Mouse (Mus musculus): ENCODE results near the gene Rhoc. TPM values are rescaled to one million over a fixed set of nuclear protein-coding genes. Genes with fewer than 3 reads are reported as not detected.

The Rhoc gene
- polyA plus RNA-seq (2012; rRNA removed), result 14.2 and 14.4 TPM in 2 replicates

GRCm38 (mm10) chr3:104788075-104788474 is at the start of gene Rhoc:
Gene Rhoc, plus strand, starts transcription at chr3:104788375.

GRCm38 (mm10) chr3:104780561-104781420 is 7.4 kb upstream of the Rhoc start, which contains the start of gene Ppm1j:
Gene Ppm1j, plus strand, starts transcription at chr3:104781056.

GRCm38 (mm10) chr3:104781471-104781903 is 6.7 kb upstream of the Rhoc start, which contains the start of gene Fam19a3:
Gene Fam19a3, minus strand, starts transcription at chr3:104781840.

DNA sequence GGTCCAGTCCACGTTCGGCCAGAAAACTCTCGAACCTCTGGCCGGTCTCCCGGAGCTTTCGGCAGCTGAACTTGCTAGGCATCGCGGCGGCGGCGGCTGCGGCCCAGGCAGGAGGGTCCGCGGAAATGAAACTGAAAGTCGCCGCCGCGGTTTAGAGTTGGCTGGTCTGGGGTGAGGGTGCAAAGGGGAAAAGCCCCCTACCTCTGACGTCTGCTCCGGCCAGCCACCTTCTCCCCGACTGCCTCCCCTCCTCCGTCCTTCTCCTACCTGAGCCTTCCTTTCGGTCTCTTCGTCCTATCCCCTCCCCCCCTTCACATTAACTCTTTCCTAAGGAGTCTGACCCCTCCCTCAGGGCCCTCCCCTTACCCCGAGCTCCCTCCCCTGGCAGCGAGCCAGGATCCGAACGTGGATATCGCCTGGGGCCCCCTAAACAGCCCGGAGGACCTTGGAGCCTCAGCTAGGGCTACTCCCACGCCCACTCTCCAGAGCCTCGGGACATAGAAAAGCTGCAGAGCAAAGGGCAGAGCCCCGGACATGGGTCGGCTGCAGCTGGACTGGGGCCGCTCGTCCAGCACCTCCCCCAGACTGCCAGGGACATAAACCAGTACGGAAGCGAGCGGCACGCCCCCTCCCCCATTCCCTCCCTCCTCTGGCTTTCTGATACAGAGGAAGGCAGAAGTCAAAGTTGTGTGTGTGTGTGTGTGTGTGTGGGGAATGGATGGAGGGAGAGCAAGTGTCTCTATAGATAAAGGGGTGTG is 30.0 kb downstream of the Rhoc start, which contains the start of gene Mov10:
Gene Mov10 (minus strand): TSS at position 573 of the 758 bp plus-strand sequence.

Other genes starting within 250 kb of the Rhoc start
- gene Slc16a1, start 149.7 kb upstream of the Rhoc start, polyA plus RNA-seq (2012; rRNA removed), result 35.7 and 46.3 TPM in 2 replicates
- gene Ppm1j, start 7.3 kb upstream of the Rhoc start, polyA plus RNA-seq (2012; rRNA removed), result 0.29 and 0.48 TPM in 2 replicates
- gene Fam19a3, start 6.5 kb upstream of the Rhoc start, polyA plus RNA-seq (2012; rRNA removed), result 0.02 TPM in 2 replicates
- 7.3 and 8.7 TPM in 2 replicates for gene Mov10, start 30.2 kb downstream of the Rhoc start, polyA plus RNA-seq (2012; rRNA removed)
- gene St7l, start 75.6 kb downstream of the Rhoc start, polyA plus RNA-seq (2012; rRNA removed), result 4.4 and 5.4 TPM in 2 replicates
- 28.5 and 37.0 TPM in 2 replicates for gene Capza1, start 76.1 kb downstream of the Rhoc start, polyA plus RNA-seq (2012; rRNA removed)
- 0.07 and 0.11 TPM in 2 replicates for gene Wnt2b, start 173.5 kb downstream of the Rhoc start, polyA plus RNA-seq (2012; rRNA removed)

All from liver, embryonic 14 days (tissue).